Mouse (Mus musculus) neural tube, embryonic 14.5 days (tissue): ENCODE data around the gene Rpl41. TPM values are rescaled to one million over a fixed set of nuclear protein-coding genes. Genes with fewer than 3 reads are reported as not detected.
A peak's percentile ranks its signal among the peaks of the same experiment; 100 is the strongest.

Experiments used
- ATAC-seq: fragments of 200-750 bp; cut with Nextera tagmentation; 2 replicates; pipeline ENCODE4 v1.8.0; 2017; ENCODE audit warnings: low read depth, mild to moderate bottlenecking, moderate TSS enrichment, moderate library complexity
- H3K27ac ChIP-seq: fragments of 300-500 bp; sonication (generic); 2 replicates; pipeline ENCODE4 v1.5.1; 2014; ENCODE audit warnings: low read depth, mild to moderate bottlenecking, control low read depth, low read length, moderate library complexity, mixed read lengths
- H3K27me3 ChIP-seq: fragments of 300-500 bp; sonication (generic); 2 replicates; pipeline ENCODE4 v1.6.1; 2014; ENCODE audit warnings: low read length; ENCODE audit not compliant: control insufficient read depth, insufficient read depth
- H3K36me3 ChIP-seq: fragments of 300-500 bp; sonication (generic); 2 replicates; pipeline ENCODE4 v1.6.1; 2014; ENCODE audit warnings: low read length, mixed read lengths; ENCODE audit not compliant: control insufficient read depth, insufficient read depth
- H3K4me1 ChIP-seq: fragments of 300-500 bp; sonication (generic); 2 replicates; pipeline ENCODE4 v1.6.1; 2014; ENCODE audit warnings: low read length; ENCODE audit not compliant: control insufficient read depth, insufficient read depth
- H3K4me2 ChIP-seq: fragments of 300-500 bp; sonication (generic); 2 replicates; pipeline ENCODE4 v1.6.1; 2014; ENCODE audit warnings: mild to moderate bottlenecking, low read depth, low read length, control low read depth
- H3K4me3 ChIP-seq: fragments of 300-500 bp; sonication (generic); 2 replicates; pipeline ENCODE4 v1.5.1; 2014; ENCODE audit warnings: low read depth, low read length, control low read depth, mixed read lengths
- H3K9ac ChIP-seq: fragments of 300-500 bp; sonication (generic); replicated peaks from 2 replicates; pipeline ENCODE4 v1.6.1; 2014; ENCODE audit warnings: low read depth, mild to moderate bottlenecking, control low read depth, low read length, mixed read lengths
- H3K9me3 ChIP-seq: fragments of 300-500 bp; sonication (generic); 2 replicates; pipeline ENCODE4 v1.6.1; 2016; ENCODE audit warnings: low read length; ENCODE audit not compliant: control insufficient read depth
- WGBS: fragments of 180-500 bp; shearing (Covaris S2); extraction: QIAGEN DNeasy Blood & Tissue Kit; methylation state at CpG from one replicate; pipeline ENCODE4 v1.1.7; 2014; 5-methylcytosine and 5-hydroxymethylcytosine counted together
- microRNA-seq: library from miRNA; unstranded; fragments of <30 nt; microRNA quantifications from one replicate; pipeline ENCODE4, GENCODE M21; 2016
- polyA plus RNA-seq: library from polyadenylated mRNA; unstranded; fragments of >200 nt; fragmentation: Nextera tagmentation; extraction: Ambion mirVana; gene quantifications from 2 replicates; pipeline ENCODE4 v1.2.1, GENCODE M21; 2014

Rpl41 gene
- polyA plus RNA-seq, 1 experiment from 2014 or later, result 2,479 TPM

- Histone ChIP-seq H3K36me3 (no peaks in the 10 kb centered on the region), H3K4me3 (no peak overlapping the region), H3K9me3 (no peaks in the 10 kb centered on the region), H3K4me1 (peaks cover 6% of the 10 kb centered on the region; the same call in 1 of the 2 replicates), H3K4me2 (no peak overlapping the region), H3K27me3 (no peaks in the 10 kb centered on the region), H3K9ac (no peak overlapping the region), H3K27ac (no peak overlapping the region)
- 85% methylated on average over 5 of the region's 5 CpGs for WGBS
- ATAC-seq, result no peak
Measured at GRCm38 (mm10) chr10:128502341-128502740, 46.8 kb downstream of the Rpl41 start.

- Histone ChIP-seq H3K9ac (peak overlapping the region; percentile 51), H3K9me3 (no peaks in the 10 kb centered on the region), H3K27me3 (no peaks in the 10 kb centered on the region), H3K4me3 (peak overlapping the region; percentile 58), H3K4me2 (peak overlapping the region; percentile 77), H3K36me3 (no peaks in the 10 kb centered on the region), H3K4me1 (peaks cover 14% of the 10 kb centered on the region), H3K27ac (peak overlapping the region; percentile 80)
- ATAC-seq, result peak; percentile 28; the same call in 1 of the 2 replicates
- WGBS, result 2% methylated on average over 21 of the region's 21 CpGs
Measured at GRCm38 (mm10) chr10:128499116-128499671, 49.9 kb downstream of the Rpl41 start.

GRCm38 (mm10) chr10:128498590-128498989 is 50.5 kb downstream of the Rpl41 start, which contains the start of gene Myl6b:
Gene Myl6b, minus strand, starts transcription at chr10:128498685.
- no peaks in the 10 kb centered on the region for H3K36me3 ChIP-seq
- ATAC-seq, result peak; percentile 85
- under 1% methylated on average over 27 of the region's 27 CpGs for WGBS
- peak within 1 kb of the TSS; percentile 51 for H3K9ac ChIP-seq
- H3K4me1 ChIP-seq, result peaks cover 14% of the 10 kb centered on the region
- H3K4me2 ChIP-seq, result peak within 1 kb of the TSS; percentile 77
- no peaks in the 10 kb centered on the region for H3K27me3 ChIP-seq
- peak within 1 kb of the TSS; percentile 80 for H3K27ac ChIP-seq
- no peaks in the 10 kb centered on the region for H3K9me3 ChIP-seq
- H3K4me3 ChIP-seq, result peak within 1 kb of the TSS; percentile 58

Small RNA genes within 50 kb of the gene (microRNA-seq; reads per million reads assigned to microRNA genes)
- gene Gm47275, result not detected
- not detected for gene Mir6916
- not detected for gene Mir6917

Other genes with a start within 250 kb of the Rpl41 start
- gene Pan2, start 246.0 kb downstream of the Rpl41 start, polyA plus RNA-seq, result 19.0 and 21.4 TPM in 2 replicates
- gene Cnpy2, start 226.8 kb downstream of the Rpl41 start, polyA plus RNA-seq, result 194 and 198 TPM in 2 replicates
- gene Cs, start 211.6 kb downstream of the Rpl41 start, polyA plus RNA-seq, result 281 and 297 TPM in 2 replicates
- 51.3 and 52.7 TPM in 2 replicates for gene Coq10a, start 180.3 kb downstream of the Rpl41 start, polyA plus RNA-seq
- gene Ankrd52, start 172.2 kb downstream of the Rpl41 start, polyA plus RNA-seq, result 11.6 and 14.0 TPM in 2 replicates
- gene Slc39a5, start 148.1 kb downstream of the Rpl41 start, polyA plus RNA-seq, result 0.44 TPM in 1 of 2 replicates, not detected in the other
- gene Nabp2, start 137.8 kb downstream of the Rpl41 start, polyA plus RNA-seq, result 131 and 140 TPM in 2 replicates
- gene Rnf41, start 137.6 kb downstream of the Rpl41 start, polyA plus RNA-seq, result 64.5 and 71.2 TPM in 2 replicates
- 179 and 205 TPM in 2 replicates for gene Smarcc2, start 90.1 kb downstream of the Rpl41 start, polyA plus RNA-seq
- 831 and 835 TPM in 2 replicates for gene Myl6, start 55.2 kb downstream of the Rpl41 start, polyA plus RNA-seq
- 6.4 and 8.9 TPM in 2 replicates for gene Myl6b, start 50.6 kb downstream of the Rpl41 start, polyA plus RNA-seq
- gene Esyt1, start 23.4 kb downstream of the Rpl41 start, polyA plus RNA-seq, result 10.0 and 25.9 TPM in 2 replicates
- gene Zc3h10, start 1.5 kb downstream of the Rpl41 start, polyA plus RNA-seq, result 11.7 and 18.1 TPM in 2 replicates
- 127 and 132 TPM in 2 replicates for gene Pa2g4, start 16.7 kb upstream of the Rpl41 start, polyA plus RNA-seq
- gene Erbb3, start 40.3 kb upstream of the Rpl41 start, polyA plus RNA-seq, result 1.4 and 6.0 TPM in 2 replicates
- 454 and 493 TPM in 2 replicates for gene Rps26, start 77.4 kb upstream of the Rpl41 start, polyA plus RNA-seq
- gene Ikzf4, start 96.7 kb upstream of the Rpl41 start, polyA plus RNA-seq, result 20.3 and 22.9 TPM in 2 replicates
- gene Suox, start 124.8 kb upstream of the Rpl41 start, polyA plus RNA-seq, result 13.1 and 14.6 TPM in 2 replicates
- gene Rab5b, start 147.0 kb upstream of the Rpl41 start, polyA plus RNA-seq, result 87.4 and 98.6 TPM in 2 replicates
- gene Pmel, start 154.9 kb upstream of the Rpl41 start, polyA plus RNA-seq, result 0.63 and 0.99 TPM in 2 replicates
- 8.6 and 15.9 TPM in 2 replicates for gene Cdk2, start 155.7 kb upstream of the Rpl41 start, polyA plus RNA-seq
- 7.8 and 9.2 TPM in 2 replicates for gene Dgka, start 195.6 kb upstream of the Rpl41 start, polyA plus RNA-seq
- gene Pym1, start 198.6 kb upstream of the Rpl41 start, polyA plus RNA-seq, result 36.0 and 41.9 TPM in 2 replicates
- gene Mmp19, start 241.6 kb upstream of the Rpl41 start, polyA plus RNA-seq, result 0.70 and 0.71 TPM in 2 replicates